Mouse (Mus musculus) myocyte (in vitro differentiated cells): ENCODE results near the gene Tmem95.

Experiments
- CEBPB ChIP-seq: IDR thresholded peaks from 2 replicates; pipeline ENCODE4 v1.6.1; 2011; ENCODE audit warnings: mild to moderate bottlenecking, moderate library complexity; ENCODE audit not compliant: poor library complexity, insufficient read depth, severe bottlenecking
- E2F4 ChIP-seq: IDR thresholded peaks from one replicate; pipeline ENCODE4 v1.6.1; 2011; ENCODE audit warnings: mild to moderate bottlenecking, control low read depth, moderate library complexity; ENCODE audit not compliant: insufficient read depth
- MAX ChIP-seq: IDR thresholded peaks from one replicate; pipeline ENCODE4 v1.6.1; 2011; ENCODE audit warnings: low read depth, mild to moderate bottlenecking, control low read depth
- MYOD1 ChIP-seq, 3 experiments: IDR thresholded peaks; one replicate each; pipeline ENCODE4 v1.6.1; 2011; ENCODE audit warnings: control low read depth in 2 of 3, low read depth in 2 of 3, mild to moderate bottlenecking in 2 of 3, moderate library complexity in 1 of 3; ENCODE audit not compliant: insufficient read length in 2 of 3, control insufficient read depth in 1 of 3
- MYOG ChIP-seq, 3 experiments: IDR thresholded peaks; one replicate each; pipeline ENCODE4 v1.6.1; 2011; ENCODE audit warnings: control low read depth in 2 of 3, low read depth in 2 of 3, mild to moderate bottlenecking in 2 of 3; ENCODE audit not compliant: insufficient read length in 2 of 3, control insufficient read depth in 1 of 3, insufficient read depth in 1 of 3
- POLR2A ChIP-seq: IDR thresholded peaks from one replicate; pipeline ENCODE4 v1.6.1; 2011; ENCODE audit warnings: low read depth, mild to moderate bottlenecking, control low read depth, moderate library complexity; ENCODE audit not compliant: insufficient read length
- POLR2AphosphoS2 ChIP-seq: IDR thresholded peaks from one replicate; pipeline ENCODE4 v1.6.1; 2011; ENCODE audit warnings: low read depth, control low read depth; ENCODE audit not compliant: insufficient read length
- REST ChIP-seq: IDR thresholded peaks from one replicate; pipeline ENCODE4 v1.6.1; 2011; ENCODE audit warnings: mild to moderate bottlenecking, control low read depth, moderate library complexity; ENCODE audit not compliant: insufficient read depth, insufficient read length
- SRF ChIP-seq: IDR thresholded peaks from one replicate; pipeline ENCODE4 v1.6.1; 2011; ENCODE audit warnings: low read depth; ENCODE audit not compliant: control insufficient read depth, insufficient read length
- TCF12 ChIP-seq: IDR thresholded peaks from one replicate; pipeline ENCODE4 v1.6.1; 2011; ENCODE audit warnings: mild to moderate bottlenecking, control low read depth; ENCODE audit not compliant: poor library complexity, insufficient read depth, severe bottlenecking
- TCF3 ChIP-seq: IDR thresholded peaks from one replicate; pipeline ENCODE4 v1.6.1; 2011; ENCODE audit warnings: low read depth, control low read depth; ENCODE audit not compliant: insufficient read length
- USF1 ChIP-seq: IDR thresholded peaks from one replicate; pipeline ENCODE4 v1.6.1; 2011; ENCODE audit warnings: low read depth, mild to moderate bottlenecking, control low read depth, moderate library complexity

DNA sequence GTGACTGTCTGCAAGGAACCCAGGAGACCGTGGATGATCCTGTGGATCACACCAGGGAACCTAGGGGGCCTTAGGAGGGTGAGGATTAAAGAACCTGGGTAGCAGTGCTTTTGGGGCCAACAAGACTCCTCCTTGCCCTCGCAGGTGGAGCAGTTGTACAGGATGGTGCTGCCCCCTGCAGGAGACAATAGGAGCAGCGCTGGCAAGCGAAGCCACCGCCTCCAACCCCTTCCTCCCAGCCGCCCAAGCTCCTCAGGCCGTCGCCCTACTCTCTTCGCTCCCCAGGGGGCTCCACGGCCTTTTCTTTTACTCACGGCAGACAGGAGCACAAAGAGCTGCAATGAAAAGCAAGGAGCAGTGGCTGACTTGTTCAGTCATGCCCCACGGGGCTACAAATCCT is 951 bp downstream of the Tmem95 start:
- TF ChIP-seq MYOD1 (IDR thresholded peaks at IDR 0.05; ENCODE audit: control insufficient read depth in 1 of 3, insufficient read length in 2 of 3, low read depth in 2 of 3) (no peak), POLR2A (peak; percentile 35), TCF12 (no peak), E2F4 (no peak), USF1 (no peak), MAX (no peak), TCF3 (no peak), CEBPB (no peak), MYOG (IDR thresholded peaks at IDR 0.05; ENCODE audit: control insufficient read depth in 1 of 3, insufficient read depth in 1 of 3, insufficient read length in 2 of 3, low read depth in 2 of 3) (peak in 1 of 3 experiments; percentile 18), REST (no peak), POLR2AphosphoS2 (peak; percentile 95), SRF (no peak)
